Mouse (Mus musculus): ENCODE results near the gene Pkd1l2. TPM values are rescaled to one million over a fixed set of nuclear protein-coding genes. Genes with fewer than 3 reads are reported as not detected.
A peak's percentile ranks its signal among the peaks of the same experiment; 100 is the strongest.

Gene Pkd1l2
- polyA plus RNA-seq, 1 experiment from 2014 or later: 0.03 TPM

GRCm38 (mm10) chr8:117115676-117116446, 33.6 kb upstream of the Pkd1l2 start:
- Histone ChIP-seq H3K9ac (ENCODE audit: low read depth, low read length) (no peak overlapping the region), H3K4me3 (ENCODE audit: low read depth, low read length) (peak overlapping the region; percentile 17; the same call in 1 of the 2 replicates), H3K4me1 (ENCODE audit: control insufficient read depth, insufficient read depth, low read length) (peaks cover 10% of the 10 kb centered on the region), H3K36me3 (ENCODE audit: control insufficient read depth, insufficient read depth, low read length) (no peaks in the 10 kb centered on the region), H3K27ac (ENCODE audit: low read depth, low read length) (no peak overlapping the region), H3K9me3 (replicated peaks; ENCODE audit: control insufficient read depth, low read length) (no peaks in the 10 kb centered on the region), H3K4me2 (peak overlapping the region; percentile 53), H3K27me3 (ENCODE audit: control insufficient read depth, insufficient read depth, low read length) (no peaks in the 10 kb centered on the region)
- ATAC-seq (replicated peaks; ENCODE audit: insufficient number of reproducible peaks, low FRiP score, low TSS enrichment): peak; percentile 47
- WGBS (ENCODE audit: insufficient replicate concordance): 6% methylated on average over 13 of the region's 13 CpGs

GRCm38 (mm10) chr8:117115094-117115493, 32.8 kb upstream of the Pkd1l2 start:
- H3K27ac ChIP-seq (ENCODE audit: low read depth, low read length): no peak overlapping the region
- no peak for ATAC-seq (replicated peaks; ENCODE audit: insufficient number of reproducible peaks, low FRiP score, low TSS enrichment)
- 43% methylated on average over 6 of the region's 6 CpGs for WGBS (ENCODE audit: insufficient replicate concordance)
- H3K9ac ChIP-seq (ENCODE audit: low read depth, low read length): no peak overlapping the region
- no peaks in the 10 kb centered on the region for H3K27me3 ChIP-seq (ENCODE audit: control insufficient read depth, insufficient read depth, low read length)
- H3K9me3 ChIP-seq (replicated peaks; ENCODE audit: control insufficient read depth, low read length): no peaks in the 10 kb centered on the region
- peaks cover 10% of the 10 kb centered on the region for H3K4me1 ChIP-seq (ENCODE audit: control insufficient read depth, insufficient read depth, low read length)
- H3K4me3 ChIP-seq (ENCODE audit: low read depth, low read length): peak overlapping the region; percentile 17; the same call in 1 of the 2 replicates
- peak overlapping the region; percentile 53 for H3K4me2 ChIP-seq
- H3K36me3 ChIP-seq (ENCODE audit: control insufficient read depth, insufficient read depth, low read length): no peaks in the 10 kb centered on the region

DNA sequence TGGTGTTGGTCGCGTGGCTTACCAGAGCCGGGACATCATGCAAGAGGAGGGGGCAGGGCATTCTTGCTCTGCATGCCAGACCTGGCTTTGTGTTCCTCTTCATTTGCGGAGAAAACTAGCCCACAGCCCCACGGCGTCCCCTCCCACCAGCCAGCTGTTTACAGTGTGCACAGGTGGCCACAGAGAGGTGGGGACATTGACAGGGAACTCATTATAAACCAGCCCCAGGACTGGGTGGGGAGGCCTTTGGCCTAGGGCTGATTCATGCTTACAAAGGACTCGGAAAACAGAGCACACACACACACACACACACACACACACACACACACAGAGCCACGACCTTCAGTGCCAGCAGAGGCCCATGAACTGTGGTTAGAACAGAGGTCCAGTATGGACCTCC, 30.0 kb upstream of the Pkd1l2 start:
- 60% methylated on average over 8 of the region's 8 CpGs for WGBS (ENCODE audit: insufficient replicate concordance)
- Histone ChIP-seq H3K4me2 (no peak overlapping the region), H3K9ac (ENCODE audit: low read depth, low read length) (no peak overlapping the region), H3K9me3 (replicated peaks; ENCODE audit: control insufficient read depth, low read length) (no peaks in the 10 kb centered on the region), H3K27ac (ENCODE audit: low read depth, low read length) (no peak overlapping the region), H3K27me3 (ENCODE audit: control insufficient read depth, insufficient read depth, low read length) (no peaks in the 10 kb centered on the region), H3K4me1 (ENCODE audit: control insufficient read depth, insufficient read depth, low read length) (peaks cover 10% of the 10 kb centered on the region), H3K4me3 (ENCODE audit: low read depth, low read length) (no peak overlapping the region), H3K36me3 (ENCODE audit: control insufficient read depth, insufficient read depth, low read length) (no peaks in the 10 kb centered on the region)
- ATAC-seq (replicated peaks; ENCODE audit: insufficient number of reproducible peaks, low FRiP score, low TSS enrichment): no peak

- no peak for ATAC-seq (replicated peaks; ENCODE audit: insufficient number of reproducible peaks, low FRiP score, low TSS enrichment)
- Histone ChIP-seq H3K27ac (ENCODE audit: low read depth, low read length) (no peak overlapping the region), H3K9ac (ENCODE audit: low read depth, low read length) (no peak overlapping the region), H3K4me2 (no peak overlapping the region), H3K27me3 (ENCODE audit: control insufficient read depth, insufficient read depth, low read length) (no peaks in the 10 kb centered on the region), H3K4me3 (ENCODE audit: low read depth, low read length) (no peak overlapping the region), H3K4me1 (ENCODE audit: control insufficient read depth, insufficient read depth, low read length) (peaks cover 10% of the 10 kb centered on the region), H3K9me3 (replicated peaks; ENCODE audit: control insufficient read depth, low read length) (no peaks in the 10 kb centered on the region), H3K36me3 (ENCODE audit: control insufficient read depth, insufficient read depth, low read length) (no peaks in the 10 kb centered on the region)
- 81% methylated on average over 3 of the region's 3 CpGs for WGBS (ENCODE audit: insufficient replicate concordance)
These were observed 29.4 kb upstream of the Pkd1l2 start for GRCm38 (mm10) chr8:117111641-117112040.

- Histone ChIP-seq H3K27me3 (ENCODE audit: control insufficient read depth, insufficient read depth, low read length) (no peaks in the 10 kb centered on the region), H3K36me3 (ENCODE audit: control insufficient read depth, insufficient read depth, low read length) (no peaks in the 10 kb centered on the region), H3K9me3 (replicated peaks; ENCODE audit: control insufficient read depth, low read length) (no peaks in the 10 kb centered on the region), H3K27ac (ENCODE audit: low read depth, low read length) (no peak overlapping the region), H3K9ac (ENCODE audit: low read depth, low read length) (no peak overlapping the region), H3K4me3 (ENCODE audit: low read depth, low read length) (no peak overlapping the region), H3K4me1 (ENCODE audit: control insufficient read depth, insufficient read depth, low read length) (no peaks in the 10 kb centered on the region), H3K4me2 (no peak overlapping the region)
- WGBS (ENCODE audit: insufficient replicate concordance): 46% methylated on average over 16 of the region's 16 CpGs
- ATAC-seq (replicated peaks; ENCODE audit: insufficient number of reproducible peaks, low FRiP score, low TSS enrichment): no peak
These were observed 27.6 kb upstream of the Pkd1l2 start for GRCm38 (mm10) chr8:117109801-117110390.

DNA sequence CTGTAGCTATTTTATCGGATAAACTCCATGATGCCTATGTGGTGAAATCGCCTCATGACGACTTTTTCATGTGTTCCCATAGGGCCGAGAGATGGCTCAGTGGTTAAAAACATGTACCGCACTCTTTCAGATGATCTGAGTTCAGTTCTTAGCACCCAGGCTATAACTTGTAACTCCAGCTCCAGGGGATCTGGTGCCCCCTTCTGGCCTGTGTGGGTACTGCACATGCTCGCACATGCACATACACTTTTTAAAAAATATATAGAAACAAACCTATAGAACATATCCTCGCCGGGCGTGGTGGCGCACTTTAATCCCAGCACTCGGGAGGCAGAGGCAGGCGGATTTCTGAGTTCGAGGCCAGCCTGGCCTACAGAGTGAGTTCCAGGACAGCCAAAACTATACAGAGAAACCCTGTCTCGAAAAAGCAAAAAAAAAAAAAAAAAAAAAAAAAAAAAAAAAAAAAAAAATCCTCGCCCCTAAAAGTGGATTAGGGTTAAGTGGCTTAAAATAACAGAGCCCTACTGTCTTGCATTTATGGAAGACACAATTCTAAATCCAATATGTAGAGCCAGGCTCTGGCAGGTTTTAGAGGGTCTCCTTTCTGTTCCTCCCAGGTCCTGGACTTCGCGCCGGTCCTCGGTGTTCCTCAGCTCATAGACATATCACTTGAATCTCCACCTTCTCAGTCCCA, 26.9 kb upstream of the Pkd1l2 start:
- H3K36me3 ChIP-seq (ENCODE audit: control insufficient read depth, insufficient read depth, low read length): no peaks in the 10 kb centered on the region
- no peak overlapping the region for H3K27ac ChIP-seq (ENCODE audit: low read depth, low read length)
- no peak overlapping the region for H3K9ac ChIP-seq (ENCODE audit: low read depth, low read length)
- ATAC-seq (replicated peaks; ENCODE audit: insufficient number of reproducible peaks, low FRiP score, low TSS enrichment): no peak
- H3K4me2 ChIP-seq: no peak overlapping the region
- WGBS (ENCODE audit: insufficient replicate concordance): 88% methylated on average over 19 of the region's 19 CpGs
- no peaks in the 10 kb centered on the region for H3K27me3 ChIP-seq (ENCODE audit: control insufficient read depth, insufficient read depth, low read length)
- H3K4me3 ChIP-seq (ENCODE audit: low read depth, low read length): no peak overlapping the region
- no peaks in the 10 kb centered on the region for H3K9me3 ChIP-seq (replicated peaks; ENCODE audit: control insufficient read depth, low read length)
- no peaks in the 10 kb centered on the region for H3K4me1 ChIP-seq (ENCODE audit: control insufficient read depth, insufficient read depth, low read length)

GRCm38 (mm10) chr8:117107533-117107932, 25.3 kb upstream of the Pkd1l2 start:
- Histone ChIP-seq H3K27me3 (ENCODE audit: control insufficient read depth, insufficient read depth, low read length) (no peaks in the 10 kb centered on the region), H3K4me2 (no peak overlapping the region), H3K36me3 (ENCODE audit: control insufficient read depth, insufficient read depth, low read length) (no peaks in the 10 kb centered on the region), H3K9me3 (replicated peaks; ENCODE audit: control insufficient read depth, low read length) (no peaks in the 10 kb centered on the region), H3K4me3 (ENCODE audit: low read depth, low read length) (no peak overlapping the region), H3K4me1 (ENCODE audit: control insufficient read depth, insufficient read depth, low read length) (no peaks in the 10 kb centered on the region), H3K9ac (ENCODE audit: low read depth, low read length) (no peak overlapping the region), H3K27ac (ENCODE audit: low read depth, low read length) (no peak overlapping the region)
- 18% methylated on average over 9 of the region's 9 CpGs for whole genome bisulfite sequencing (ENCODE audit: insufficient replicate concordance)
- ATAC-seq (replicated peaks; ENCODE audit: insufficient number of reproducible peaks, low FRiP score, low TSS enrichment): no peak

DNA sequence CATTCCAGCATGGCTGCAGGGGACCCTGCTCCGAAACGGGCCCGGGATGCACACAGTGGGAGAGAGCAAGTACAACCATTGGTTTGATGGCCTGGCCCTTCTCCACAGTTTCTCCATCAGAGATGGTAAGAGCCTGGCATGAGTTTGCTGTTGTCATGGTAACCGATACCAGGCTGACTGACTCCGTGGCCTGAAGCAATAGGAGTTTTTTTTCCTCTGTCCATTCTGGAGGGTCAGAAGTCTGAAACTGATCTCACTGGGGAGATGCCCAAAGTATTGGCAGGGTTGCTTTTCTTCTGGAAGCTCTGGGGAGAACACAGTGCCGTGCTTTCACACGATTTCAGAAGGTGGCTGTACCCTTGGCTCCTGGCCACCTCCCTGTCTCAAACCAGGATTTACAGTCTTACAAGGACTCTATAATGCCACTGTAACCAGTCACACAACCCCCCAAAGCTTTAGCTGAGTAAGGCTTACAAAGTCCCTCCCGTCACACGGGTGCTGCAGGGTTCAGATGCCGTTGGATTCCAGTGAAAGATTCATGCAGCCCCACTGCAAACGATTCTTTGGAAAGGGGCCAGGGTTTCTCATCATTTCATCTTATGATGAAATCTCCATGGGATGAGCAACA, 15.4 kb upstream of the Pkd1l2 start:
- Histone ChIP-seq H3K9ac (ENCODE audit: low read depth, low read length) (no peak overlapping the region), H3K36me3 (ENCODE audit: control insufficient read depth, insufficient read depth, low read length) (no peaks in the 10 kb centered on the region), H3K4me1 (ENCODE audit: control insufficient read depth, insufficient read depth, low read length) (no peaks in the 10 kb centered on the region), H3K27ac (ENCODE audit: low read depth, low read length) (no peak overlapping the region), H3K4me2 (no peak overlapping the region), H3K27me3 (ENCODE audit: control insufficient read depth, insufficient read depth, low read length) (no peaks in the 10 kb centered on the region), H3K9me3 (replicated peaks; ENCODE audit: control insufficient read depth, low read length) (no peaks in the 10 kb centered on the region), H3K4me3 (ENCODE audit: low read depth, low read length) (no peak overlapping the region)
- ATAC-seq (replicated peaks; ENCODE audit: insufficient number of reproducible peaks, low FRiP score, low TSS enrichment): no peak
- 72% methylated on average over 11 of the region's 11 CpGs for WGBS (ENCODE audit: insufficient replicate concordance)
